8 mouse cellular contexts compared by ENCODE assay signal in genomic region chr16:90142247-90142573, GRCm38 (mm10). TPM values are rescaled to one million over a fixed set of nuclear protein-coding genes. Genes with fewer than 3 reads are reported as not detected.
DNase-seq lines count a peak whose midpoint lies in the region; ATAC-seq and TF ChIP-seq lines count a peak whose summit lies in the region.

No protein-coding gene starts in this region.

- no peak for ATAC-seq in intestine, embryonic 14.5 days (replicated peaks; ENCODE audit: low FRiP score, low TSS enrichment, low read depth)
- no peak for ATAC-seq in liver, embryonic 16.5 days (ENCODE audit: low read depth)

- peak overlapping the region; percentile 97 for H3K4me2 ChIP-seq in intestine, embryonic 14.5 days (ENCODE audit: low read length)
- H3K4me2 ChIP-seq in liver, embryonic 16.5 days (ENCODE audit: low read depth, low read length) = peak overlapping the region; percentile 100

- no peaks in the 10 kb centered on the region for H3K36me3 ChIP-seq in ES-E14 (ENCODE audit: control insufficient read depth, insufficient read depth, low read length, poor library complexity, severe bottlenecking)
- peaks cover 13% of the 10 kb centered on the region for H3K36me3 ChIP-seq in forebrain, embryonic 10.5 days (replicated peaks)
- no peaks in the 10 kb centered on the region for H3K36me3 ChIP-seq in intestine, embryonic 14.5 days (ENCODE audit: control insufficient read depth, insufficient read depth, low read length)
- H3K36me3 ChIP-seq in liver, embryonic 16.5 days (ENCODE audit: control insufficient read depth, insufficient read depth) = no peaks in the 10 kb centered on the region

- H3K27me3 ChIP-seq in forebrain, embryonic 10.5 days (ENCODE audit: poor library complexity, severe bottlenecking) = peaks cover 37% of the 10 kb centered on the region
- 0 out of 2 replicates have a peak, but pooled peaks cover 2% of the 10 kb centered on the region for H3K27me3 ChIP-seq in intestine, embryonic 14.5 days (replicated peaks; ENCODE audit: control insufficient read depth, insufficient read depth, low read length)
- H3K27me3 ChIP-seq in liver, embryonic 16.5 days (ENCODE audit: control insufficient read depth, insufficient read depth, low read depth, low read length) = peaks cover 17% of the 10 kb centered on the region

- H3K27ac ChIP-seq in ES-E14 (ENCODE audit: insufficient read depth, low read depth, low read length, poor library complexity, severe bottlenecking) = no peak overlapping the region
- peak overlapping the region; percentile 99 for H3K27ac ChIP-seq in forebrain, embryonic 10.5 days
- H3K27ac ChIP-seq in intestine, embryonic 14.5 days (ENCODE audit: low read depth) = no peak overlapping the region
- H3K27ac ChIP-seq in liver, embryonic 16.5 days (ENCODE audit: low read length) = no peak overlapping the region

- H3K4me1 ChIP-seq in ES-E14 (ENCODE audit: control insufficient read depth in 2 of 2, insufficient read depth in 2 of 2, low read length in 2 of 2, poor library complexity in 1 of 2) = peaks cover 14 to 17% of the 10 kb centered on the region in 2 experiments; a peak in 3 of 4 replicates
- H3K4me1 ChIP-seq in forebrain, embryonic 10.5 days = peaks cover 55% of the 10 kb centered on the region
- peaks cover 11% of the 10 kb centered on the region for H3K4me1 ChIP-seq in intestine, embryonic 14.5 days (replicated peaks; ENCODE audit: control insufficient read depth, insufficient read depth, low read length)
- peaks cover 23% of the 10 kb centered on the region for H3K4me1 ChIP-seq in liver, embryonic 16.5 days (ENCODE audit: control insufficient read depth, low read depth, low read length)

- H3K4me3 ChIP-seq in ES-E14 (ENCODE audit: insufficient read depth in 1 of 2, low read depth in 1 of 2, low read length in 2 of 2, poor library complexity in 1 of 2, severe bottlenecking in 1 of 2) = peak overlapping the region; percentile 76 to 98
- peak overlapping the region; percentile 79 for H3K4me3 ChIP-seq in forebrain, embryonic 10.5 days
- peak overlapping the region; percentile 74 for H3K4me3 ChIP-seq in intestine, embryonic 14.5 days (ENCODE audit: low read depth, low read length)
- H3K4me3 ChIP-seq in liver, embryonic 16.5 days (ENCODE audit: low read depth, low read length) = peak overlapping the region; percentile 82

- peak; percentile 7 for DNase-seq in gastrocnemius, adult 18-20 months (ENCODE audit: low spot score)
- DNase-seq in gastrocnemius, adult 8-10 months (ENCODE audit: low spot score in 2 of 2) = no peak
- DNase-seq in ES-E14 (ENCODE audit: low read depth, low spot score) = no peak
- DNase-seq in forebrain, embryonic 10.5 days (ENCODE audit: extremely low spot score, low spot score) = no peak
- DNase-seq in intestine, embryonic 14.5 days (ENCODE audit: low spot score) = no peak
- DNase-seq in right cerebral cortex, postnatal 10 days (ENCODE audit: low spot score in 2 of 2) = peak; percentile 60 to 66
- DNase-seq in urinary bladder, postnatal 4 days (ENCODE audit: low spot score in 2 of 2) = no peak

- in situ Hi-C loops in ES-E14 (cut with MboI; ENCODE audit: low sequenced_read_pairs in 2 of 2, unreplicated experiment in 2 of 2) = no loop called here

- no peaks in the 10 kb centered on the region for H3K9me3 ChIP-seq in ES-E14 (ENCODE audit: control insufficient read depth, insufficient read depth, low read depth, low read length)
- H3K9me3 ChIP-seq in forebrain, embryonic 10.5 days = peaks cover 8% of the 10 kb centered on the region
- no peaks in the 10 kb centered on the region for H3K9me3 ChIP-seq in intestine, embryonic 14.5 days (ENCODE audit: control insufficient read depth, low read length)
- H3K9me3 ChIP-seq in liver, embryonic 16.5 days (replicated peaks; ENCODE audit: control insufficient read depth, low read length) = no peaks in the 10 kb centered on the region

- 0 out of 2 replicates have a peak overlapping the region, but pooled peaks have one; percentile 12 for H3K9ac ChIP-seq in ES-E14 (ENCODE audit: insufficient read depth, low read depth, low read length, poor library complexity, severe bottlenecking)
- H3K9ac ChIP-seq in intestine, embryonic 14.5 days (ENCODE audit: low read length) = peak overlapping the region; percentile 69
- peak overlapping the region; percentile 72; the same call in 1 of the 2 replicates for H3K9ac ChIP-seq in liver, embryonic 16.5 days (ENCODE audit: low read depth, low read length)

- under 1% methylated on average over 20 of the region's 20 CpGs for WGBS in forebrain, embryonic 10.5 days
- 3% methylated on average over 20 of the region's 20 CpGs for WGBS in intestine, embryonic 14.5 days
- 3% methylated on average over 20 of the region's 20 CpGs for WGBS in liver, embryonic 16.5 days (ENCODE audit: insufficient replicate concordance)

TF ChIP-seq in ES-E14, 5 proteins besides CTCF, POLR2A, EP300 and RAD21:
- TF ChIP-seq MAFK (IDR thresholded peaks at IDR 0.05; ENCODE audit: insufficient read depth, low read depth, low read length) (no peak), ZNF384 (IDR thresholded peaks at IDR 0.05; ENCODE audit: low read depth, low read length) (no peak), CHD2 (IDR thresholded peaks at IDR 0.05; ENCODE audit: low read depth, low read length) (no peak), ZC3H11A (IDR thresholded peaks at IDR 0.05; ENCODE audit: borderline replicate concordance, low read depth, low read length) (no peak), HCFC1 (IDR thresholded peaks at IDR 0.05; ENCODE audit: borderline replicate concordance, insufficient read depth, low read length) (no peak)
TF ChIP-seq in ES-E14: peak in this region for 0.

RNA-seq across cellular contexts. Expression of gene Tiam1, which starts 1.4 kb away (rescaled TPM):
- 10 to 100 TPM in 1 of 2 experiments, 1 to 10 TPM in 1; 4.2 to 10.0 TPM for total RNA-seq in gastrocnemius, adult 18-20 months (2021)
- total RNA-seq in gastrocnemius, adult 8-10 months (2022) = 10 to 100 TPM in 2 of 4 experiments, 1 to 10 TPM in 2; 2.9 to 14.0 (median 7.2) TPM
- total RNA-seq in ES-E14 (2012; rRNA removed) = 15.7 and 22.9 TPM in 2 replicates
- 18.4 and 21.4 TPM in 2 replicates for polyA plus RNA-seq in forebrain, embryonic 10.5 days (2016; fragmentation: Nextera tagmentation; extraction: Ambion mirVana)
- 21.4 and 23.3 TPM in 2 replicates for polyA plus RNA-seq in intestine, embryonic 14.5 days (2014; fragmentation: Nextera tagmentation; extraction: Ambion mirVana)
- 2.8 and 4.2 TPM in 2 replicates for polyA plus RNA-seq in liver, embryonic 16.5 days (2015; fragmentation: Nextera tagmentation; extraction: Ambion mirVana)

Comparison
In these comparisons a context has a peak if more than half of its experiments do, and no peak if none do; other contexts are left out.
1. DNase-seq: peak in gastrocnemius, adult 18-20 months (single experiment) and right cerebral cortex, postnatal 10 days (2 of 2); none in gastrocnemius, adult 8-10 months (0 of 2), ES-E14 (single experiment), forebrain, embryonic 10.5 days (single experiment), intestine, embryonic 14.5 days (single experiment) and urinary bladder, postnatal 4 days (0 of 2).
2. H3K9ac ChIP-seq: peak in every context shown above with its lines; median percentile 72 in liver, embryonic 16.5 days; 69 in intestine, embryonic 14.5 days; 12 in ES-E14.
3. Peak in every context shown above with its lines, with median percentiles within 50 percentile points of each other: H3K4me3 ChIP-seq.